Mouse (Mus musculus): ENCODE measurements around the gene Aak1. TPM values are rescaled to one million over a fixed set of nuclear protein-coding genes. Genes with fewer than 3 reads are reported as not detected.

Aak1 gene
- polyA plus RNA-seq, 1 experiment, result 22.8 TPM

DNA sequence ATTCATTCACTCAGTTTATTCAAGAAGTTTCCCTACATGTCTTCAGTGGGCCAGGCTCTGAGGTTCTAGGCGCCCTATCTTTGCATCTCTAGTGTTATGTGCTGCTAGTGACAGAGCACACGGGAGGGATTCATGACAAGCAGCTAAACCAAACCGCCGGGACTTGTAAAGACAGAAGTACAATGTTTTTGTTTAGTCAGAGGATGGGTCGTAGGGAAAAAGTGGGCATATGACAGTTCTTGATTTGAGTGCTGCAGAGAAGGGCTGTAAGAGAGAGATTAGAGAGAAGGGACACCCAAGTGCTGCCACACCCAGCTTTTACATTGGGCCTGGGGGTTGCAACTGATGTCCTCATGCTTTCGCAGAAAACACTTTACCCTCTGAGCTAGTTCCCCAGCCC is 35.4 kb downstream of the Aak1 start:
- H3K36me3 ChIP-seq (ENCODE audit: control insufficient read depth, insufficient read depth, low read length), result peaks cover 10% of the 10 kb centered on the region; the same call in 1 of the 2 replicates
- H3K4me1 ChIP-seq (ENCODE audit: control insufficient read depth, insufficient read depth, insufficient read length, low read length), result no peaks in the 10 kb centered on the region
- no peak overlapping the region for H3K27ac ChIP-seq (ENCODE audit: insufficient read depth, low read depth, low read length)
- WGBS, result 82% methylated on average over 6 of the region's 6 CpGs
- no peak for TF ChIP-seq POLR2A (IDR thresholded peaks at IDR 0.05; ENCODE audit: low read depth, low read length)
- no peak for TF ChIP-seq CTCF (IDR thresholded peaks at IDR 0.05; ENCODE audit: extremely low read depth, insufficient read length, insufficient replicate concordance, low read depth, low read length)
- no peak overlapping the region for H3K4me3 ChIP-seq (ENCODE audit: low read depth, low read length)
- H3K27me3 ChIP-seq (ENCODE audit: control insufficient read depth, insufficient read depth, low read length), result no peaks in the 10 kb centered on the region

GRCm38 (mm10) chr6:86885816-86886529 is 36.7 kb downstream of the Aak1 start:
- WGBS, result 72% methylated on average over 6 of the region's 6 CpGs

DNA sequence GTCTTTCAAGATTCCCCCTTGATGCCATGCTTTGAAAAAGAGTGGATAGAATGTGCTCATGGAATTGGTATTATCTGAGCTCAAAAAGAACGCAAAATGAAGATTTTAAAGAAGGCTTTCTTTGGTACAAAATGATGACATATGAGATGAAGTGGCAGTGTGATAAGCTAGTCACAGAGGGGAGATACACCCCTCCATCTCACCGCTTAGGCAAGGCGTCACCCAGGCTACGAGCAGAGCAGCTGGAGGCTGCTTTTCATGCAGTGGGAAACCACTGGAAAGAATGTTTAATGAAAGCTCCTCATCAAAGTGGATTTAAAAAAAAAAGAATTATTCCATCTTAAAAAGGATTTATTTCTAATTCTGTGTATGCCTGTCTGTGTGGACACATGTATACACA is 37.5 kb downstream of the Aak1 start:
- TF ChIP-seq CTCF (IDR thresholded peaks at IDR 0.05; ENCODE audit: extremely low read depth, insufficient read length, insufficient replicate concordance, low read depth, low read length) (no peak), POLR2A (IDR thresholded peaks at IDR 0.05; ENCODE audit: low read depth, low read length) (no peak)
- H3K27me3 ChIP-seq (ENCODE audit: control insufficient read depth, insufficient read depth, low read length), result no peaks in the 10 kb centered on the region
- no peak overlapping the region for H3K27ac ChIP-seq (ENCODE audit: insufficient read depth, low read depth, low read length)
- H3K36me3 ChIP-seq (ENCODE audit: control insufficient read depth, insufficient read depth, low read length), result peaks cover 10% of the 10 kb centered on the region
- H3K4me3 ChIP-seq (ENCODE audit: low read depth, low read length), result no peak overlapping the region
- H3K4me1 ChIP-seq (ENCODE audit: control insufficient read depth, insufficient read depth, insufficient read length, low read length), result no peaks in the 10 kb centered on the region
- WGBS, result 95% methylated on average over 4 of the region's 4 CpGs

More at GRCm38 (mm10) chr6:86885816-86886529, 36.7 kb downstream of the Aak1 start:
- Histone ChIP-seq H3K27ac (ENCODE audit: insufficient read depth, low read depth, low read length) (no peak overlapping the region), H3K4me1 (ENCODE audit: control insufficient read depth, insufficient read depth, insufficient read length, low read length) (no peaks in the 10 kb centered on the region), H3K4me3 (ENCODE audit: low read depth, low read length) (no peak overlapping the region), H3K27me3 (ENCODE audit: control insufficient read depth, insufficient read depth, low read length) (no peaks in the 10 kb centered on the region), H3K36me3 (ENCODE audit: control insufficient read depth, insufficient read depth, low read length) (peaks cover 12% of the 10 kb centered on the region)
- TF ChIP-seq POLR2A (IDR thresholded peaks at IDR 0.05; ENCODE audit: low read depth, low read length), result no peak

GRCm38 (mm10) chr6:86897520-86897919 is 48.2 kb downstream of the Aak1 start:
- Histone ChIP-seq H3K27me3 (ENCODE audit: control insufficient read depth, insufficient read depth, low read length) (no peaks in the 10 kb centered on the region), H3K4me1 (ENCODE audit: control insufficient read depth, insufficient read depth, insufficient read length, low read length) (no peaks in the 10 kb centered on the region), H3K4me3 (ENCODE audit: low read depth, low read length) (no peak overlapping the region), H3K36me3 (ENCODE audit: control insufficient read depth, insufficient read depth, low read length) (no peaks in the 10 kb centered on the region; the same call in 1 of the 2 replicates), H3K27ac (ENCODE audit: insufficient read depth, low read depth, low read length) (no peak overlapping the region)
- no peak for TF ChIP-seq CTCF (IDR thresholded peaks at IDR 0.05; ENCODE audit: extremely low read depth, insufficient read length, insufficient replicate concordance, low read depth, low read length)
- TF ChIP-seq POLR2A (IDR thresholded peaks at IDR 0.05; ENCODE audit: low read depth, low read length), result no peak
- WGBS, result 95% methylated on average over 6 of the region's 6 CpGs

- Histone ChIP-seq H3K36me3 (ENCODE audit: control insufficient read depth, insufficient read depth, low read length) (no peaks in the 10 kb centered on the region; the same call in 1 of the 2 replicates), H3K27me3 (ENCODE audit: control insufficient read depth, insufficient read depth, low read length) (no peaks in the 10 kb centered on the region), H3K4me1 (ENCODE audit: control insufficient read depth, insufficient read depth, insufficient read length, low read length) (no peaks in the 10 kb centered on the region), H3K27ac (ENCODE audit: insufficient read depth, low read depth, low read length) (no peak overlapping the region), H3K4me3 (ENCODE audit: low read depth, low read length) (no peak overlapping the region)
- TF ChIP-seq CTCF (IDR thresholded peaks at IDR 0.05; ENCODE audit: extremely low read depth, insufficient read length, insufficient replicate concordance, low read depth, low read length), result no peak
- TF ChIP-seq POLR2A (IDR thresholded peaks at IDR 0.05; ENCODE audit: low read depth, low read length), result no peak
- 47% methylated on average over 3 of the region's 3 CpGs for WGBS
Measured at GRCm38 (mm10) chr6:86899053-86899452, 49.7 kb downstream of the Aak1 start.

DNA sequence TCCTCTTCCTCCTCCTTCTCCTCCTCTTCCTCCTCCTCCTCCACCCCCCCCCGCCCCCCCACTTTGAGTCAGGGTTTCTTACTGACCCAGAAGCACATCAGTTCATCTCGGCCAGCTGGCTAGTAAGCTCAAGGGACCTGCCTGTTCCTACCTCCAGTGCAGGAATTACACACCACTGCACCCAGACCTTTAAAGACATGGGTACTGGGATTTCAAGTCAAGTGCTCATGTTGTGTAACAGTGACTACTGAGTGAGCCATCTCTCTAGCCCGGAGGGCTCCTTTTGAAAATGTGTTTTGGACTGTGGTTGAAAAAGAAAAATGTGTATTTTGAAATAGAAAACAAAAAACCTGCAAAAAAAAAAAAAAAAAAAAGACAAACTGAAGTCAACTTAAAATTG is 50.6 kb downstream of the Aak1 start:
- TF ChIP-seq POLR2A (IDR thresholded peaks at IDR 0.05; ENCODE audit: low read depth, low read length) (no peak), CTCF (IDR thresholded peaks at IDR 0.05; ENCODE audit: extremely low read depth, insufficient read length, insufficient replicate concordance, low read depth, low read length) (no peak)
- H3K4me1 ChIP-seq (ENCODE audit: control insufficient read depth, insufficient read depth, insufficient read length, low read length), result no peaks in the 10 kb centered on the region
- H3K4me3 ChIP-seq (ENCODE audit: low read depth, low read length), result no peak overlapping the region
- no peaks in the 10 kb centered on the region for H3K27me3 ChIP-seq (ENCODE audit: control insufficient read depth, insufficient read depth, low read length)
- H3K36me3 ChIP-seq (ENCODE audit: control insufficient read depth, insufficient read depth, low read length), result no peaks in the 10 kb centered on the region; the same call in 1 of the 2 replicates
- 95% methylated on average over 3 of the region's 3 CpGs for WGBS
- H3K27ac ChIP-seq (ENCODE audit: insufficient read depth, low read depth, low read length), result no peak overlapping the region

DNA sequence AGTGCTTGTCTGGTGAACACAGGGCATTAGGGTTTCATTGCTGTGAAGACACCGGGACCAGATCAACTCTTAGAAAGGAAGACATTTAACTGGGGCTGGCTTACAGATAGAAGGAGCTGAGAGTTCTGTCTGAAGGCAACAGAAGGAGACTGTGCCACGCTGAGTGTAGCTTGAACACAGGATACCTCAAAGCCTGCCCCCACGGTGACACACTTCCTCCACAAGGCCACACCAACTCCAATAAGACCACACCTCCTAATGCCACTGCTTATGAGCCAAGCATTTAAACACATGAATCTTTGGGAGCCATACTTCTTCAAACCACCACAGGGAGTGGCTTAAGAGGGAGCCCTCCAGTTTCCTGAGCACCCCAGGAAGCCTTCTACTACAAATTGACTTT is 51.2 kb downstream of the Aak1 start:
- WGBS, result 81% methylated on average over 3 of the region's 3 CpGs
- Histone ChIP-seq H3K27ac (ENCODE audit: insufficient read depth, low read depth, low read length) (no peak overlapping the region), H3K27me3 (ENCODE audit: control insufficient read depth, insufficient read depth, low read length) (no peaks in the 10 kb centered on the region), H3K36me3 (ENCODE audit: control insufficient read depth, insufficient read depth, low read length) (no peaks in the 10 kb centered on the region), H3K4me1 (ENCODE audit: control insufficient read depth, insufficient read depth, insufficient read length, low read length) (no peaks in the 10 kb centered on the region), H3K4me3 (ENCODE audit: low read depth, low read length) (no peak overlapping the region)
- TF ChIP-seq POLR2A (IDR thresholded peaks at IDR 0.05; ENCODE audit: low read depth, low read length), result no peak
- no peak for TF ChIP-seq CTCF (IDR thresholded peaks at IDR 0.05; ENCODE audit: extremely low read depth, insufficient read length, insufficient replicate concordance, low read depth, low read length)

All from small intestine, adult 2 months (tissue).